5 mouse cellular contexts compared by ENCODE assay signal in genomic region chr4:146430876-146431275, GRCm38 (mm10). TPM values are rescaled to one million over a fixed set of nuclear protein-coding genes. Genes with fewer than 3 reads are reported as not detected.
DNase-seq lines count a peak whose midpoint lies in the region; ATAC-seq and TF ChIP-seq lines count a peak whose summit lies in the region.
"Not testable (repeated sequence)": the region's sequence is repeated elsewhere in the genome, so short reads cannot be mapped to it uniquely, and the experiment has no call there.

No protein-coding gene starts in this region.

- not testable (repeated sequence) for H3K27ac ChIP-seq in forebrain, embryonic 11.5 days (ENCODE audit: low read depth, low read length); midbrain, embryonic 11.5 days (ENCODE audit: low read depth, low read length)

- not testable (repeated sequence) for H3K9me3 ChIP-seq in E14TG2a.4 (ENCODE audit: low read length); midbrain, embryonic 11.5 days (ENCODE audit: control insufficient read depth, low read length)
- H3K9me3 ChIP-seq in forebrain, embryonic 11.5 days (ENCODE audit: control insufficient read depth, low read length) = peaks cover 13% of the 10 kb centered on the region; the same call in 1 of the 2 replicates

- peak overlapping the region; percentile 39 for H3K4me3 ChIP-seq in E14TG2a.4 (replicated peaks; ENCODE audit: low read length)
- not testable (repeated sequence) for H3K4me3 ChIP-seq in forebrain, embryonic 11.5 days (ENCODE audit: low read depth, low read length); midbrain, embryonic 11.5 days (ENCODE audit: low read depth, low read length)

- H3K4me2 ChIP-seq in forebrain, embryonic 11.5 days (ENCODE audit: low read depth, low read length, severe bottlenecking); midbrain, embryonic 11.5 days: not testable (repeated sequence)

- not testable (repeated sequence) for H3K9ac ChIP-seq in forebrain, embryonic 11.5 days (ENCODE audit: low read length); midbrain, embryonic 11.5 days (ENCODE audit: low read length)

- H3K4me1 ChIP-seq in E14TG2a.4 (replicated peaks; ENCODE audit: low read depth, low read length) = peaks cover 23% of the 10 kb centered on the region
- H3K4me1 ChIP-seq in forebrain, embryonic 11.5 days (replicated peaks; ENCODE audit: control insufficient read depth, insufficient read depth, low read length); midbrain, embryonic 11.5 days (ENCODE audit: control insufficient read depth, insufficient read depth, low read length): not testable (repeated sequence)

- peaks cover 13% of the 10 kb centered on the region; the same call in 1 of the 2 replicates for H3K36me3 ChIP-seq in E14TG2a.4 (ENCODE audit: insufficient read depth, low read length)
- H3K36me3 ChIP-seq in forebrain, embryonic 11.5 days (ENCODE audit: control insufficient read depth, insufficient read depth, low read length); midbrain, embryonic 11.5 days (ENCODE audit: control insufficient read depth, insufficient read depth, low read length): not testable (repeated sequence)

- not testable (repeated sequence) for H3K27me3 ChIP-seq in E14TG2a.4 (ENCODE audit: insufficient read depth, low read length); forebrain, embryonic 11.5 days (ENCODE audit: control insufficient read depth, insufficient read depth, low read length); midbrain, embryonic 11.5 days (ENCODE audit: control insufficient read depth, insufficient read depth, low read length)

- not testable (repeated sequence) for TF ChIP-seq CTCF in E14TG2a.4 (conservative IDR thresholded peaks at IDR 0.05; ENCODE audit: low read length)

- whole genome bisulfite sequencing in forebrain, embryonic 11.5 days = 87% methylated on average over 2 of the region's 2 CpGs
- 69% methylated on average over 2 of the region's 2 CpGs for WGBS in midbrain, embryonic 11.5 days

- DNase-seq in ES-CJ7 (ENCODE audit: low read depth, low spot score) (peak; percentile 76), R1 (ENCODE audit: low read depth, low spot score) (peak; percentile 84)
- peak; percentile 24 for DNase-seq in forebrain, embryonic 11.5 days (ENCODE audit: low spot score)
- peak; percentile 78 for DNase-seq in midbrain, embryonic 11.5 days (ENCODE audit: low spot score, missing footprints)

- ATAC-seq in forebrain, embryonic 11.5 days (replicated peaks; ENCODE audit: low FRiP score); midbrain, embryonic 11.5 days (ENCODE audit: low FRiP score): not testable (repeated sequence)

RNA-seq across cellular contexts. Expression of gene Zfp992, which starts 17.9 kb away (rescaled TPM):
- 3.3 and 4.0 TPM in 2 replicates for polyA plus RNA-seq in forebrain, embryonic 11.5 days (2014; fragmentation: Nextera tagmentation; extraction: Ambion mirVana)
- 2.8 and 3.4 TPM in 2 replicates for polyA plus RNA-seq in midbrain, embryonic 11.5 days (2014; fragmentation: Nextera tagmentation; extraction: Ambion mirVana)

Comparison
In these comparisons a context has a peak if more than half of its experiments do, and no peak if none do; other contexts are left out.
1. DNase-seq: peak in every context shown above with its lines; median percentile 84 in R1; 78 in midbrain, embryonic 11.5 days; 76 in ES-CJ7; 24 in forebrain, embryonic 11.5 days.